In the genomic region with DNA sequence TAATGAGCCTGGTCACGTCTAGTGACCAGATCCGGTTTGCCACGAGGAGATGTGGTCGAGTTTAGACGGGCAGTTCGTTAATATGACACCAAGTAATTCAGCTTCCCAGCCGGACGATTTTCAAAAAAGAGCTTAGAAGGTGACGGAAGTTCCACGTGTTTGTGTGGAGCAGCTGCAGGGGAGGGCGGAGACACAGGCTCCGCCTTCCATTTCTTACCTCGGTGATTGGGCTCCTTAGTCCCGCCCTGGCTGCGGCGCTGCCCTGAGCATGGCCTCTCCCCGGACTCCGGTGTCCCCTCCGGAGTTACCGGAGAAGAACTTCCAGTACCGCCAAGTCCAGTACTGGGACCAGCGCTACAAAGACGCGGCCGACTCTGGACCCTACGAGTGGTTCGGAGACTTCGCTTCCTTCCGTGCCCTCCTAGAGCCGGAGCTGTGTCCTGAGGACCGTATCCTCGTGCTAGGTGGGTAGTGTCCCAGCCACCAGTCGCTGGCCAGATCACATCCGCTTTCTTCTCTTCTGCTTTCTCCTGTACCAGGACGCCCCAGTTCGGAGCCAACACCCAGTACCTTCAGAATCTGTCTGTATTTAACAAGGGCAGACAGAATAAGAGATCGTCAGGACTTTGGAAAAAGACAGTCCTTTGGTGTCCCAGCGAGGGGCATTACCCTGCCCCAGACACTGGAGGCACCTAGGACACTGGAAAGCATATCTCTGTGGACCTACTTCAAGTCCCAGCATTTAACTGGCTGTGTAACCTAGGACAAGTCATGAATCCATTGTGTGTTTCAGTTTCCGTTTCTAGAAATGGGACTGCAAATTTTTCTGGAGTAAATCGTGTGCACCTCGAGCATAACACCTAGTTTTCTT, we compare ENCODE assay signal across 8 mouse cellular contexts. TPM values are rescaled to one million over a fixed set of nuclear protein-coding genes. Genes with fewer than 3 reads are reported as not detected.
A peak's percentile ranks its signal among the peaks of the same experiment; 100 is the strongest.
DNase-seq lines count a peak whose midpoint lies in the region; ATAC-seq and TF ChIP-seq lines count a peak whose summit lies in the region.

A gene (plus strand): TSS at position 237 of the 871 bp plus-strand sequence.
A gene (plus strand): TSS at position 254 of the 871 bp plus-strand sequence.
A gene (minus strand): TSS at position 379 of the 871 bp plus-strand sequence.

- peak; percentile 52; the same call in 1 of the 2 replicates for TF ChIP-seq POLR2A in liver, adult 2 months (IDR thresholded peaks at IDR 0.05; ENCODE audit: extremely low read depth, insufficient read depth, low read length)

- no peak for TF ChIP-seq CTCF in liver, adult 2 months (IDR thresholded peaks at IDR 0.05; ENCODE audit: low read depth, low read length)

- peak; percentile 97 for ATAC-seq in embryonic facial prominence, embryonic 14.5 days (ENCODE audit: low read depth)
- peak; percentile 96 for ATAC-seq in monocyte, adult 5-6 weeks (replicated peaks; ENCODE audit: insufficient number of reproducible peaks, low FRiP score, low TSS enrichment, poor library complexity, severe bottlenecking)

- peaks cover 11% of the 10 kb centered on the region for H3K4me1 ChIP-seq in embryonic facial prominence, embryonic 14.5 days (ENCODE audit: control insufficient read depth, insufficient read depth, low read length)
- peaks cover 3% of the 10 kb centered on the region; the same call in 1 of the 2 replicates for H3K4me1 ChIP-seq in liver, adult 2 months (ENCODE audit: control insufficient read depth, insufficient read depth, low read length)

- H3K79me2 ChIP-seq in liver, adult 2 months (ENCODE audit: control insufficient read depth, insufficient read depth, low read length) = no peaks in the 10 kb centered on the region

- peak within 1 kb of the TSS; percentile 84 for H3K4me2 ChIP-seq in embryonic facial prominence, embryonic 14.5 days (ENCODE audit: low read depth, low read length)

- peak; percentile 97 for DNase-seq in A20 (ENCODE audit: low read depth, low spot score)
- peak; percentile 58 to 72 for DNase-seq in adrenal gland, postnatal 4 days (ENCODE audit: low spot score in 2 of 2)
- peak; percentile 97 for DNase-seq in embryonic facial prominence, embryonic 14.5 days (ENCODE audit: low spot score)
- peak; percentile 88 for DNase-seq in heart, adult 8-10 months (ENCODE audit: low spot score)
- DNase-seq in kidney, adult 8-10 months = peak; percentile 90 to 92
- peak; percentile 93 for DNase-seq in liver, adult 2 months (ENCODE audit: extremely low read depth, low read depth, low spot score)
- peak; percentile 87 for DNase-seq in spleen, postnatal 36 days (ENCODE audit: low spot score in 2 of 2)

- no peaks in the 10 kb centered on the region for H3K9me3 ChIP-seq in embryonic facial prominence, embryonic 14.5 days (ENCODE audit: control insufficient read depth, low read length)

- 2% methylated on average over 40 of the region's 41 CpGs for WGBS in embryonic facial prominence, embryonic 14.5 days
- 2% methylated on average over 41 of the region's 41 CpGs for WGBS in liver, adult 2 months

- peak within 1 kb of the TSS; percentile 84 for H3K4me3 ChIP-seq in embryonic facial prominence, embryonic 14.5 days (ENCODE audit: low read depth, low read length)
- peak within 1 kb of the TSS; percentile 88 for H3K4me3 ChIP-seq in liver, adult 2 months (ENCODE audit: insufficient read depth, low read depth, low read length)

- H3K36me3 ChIP-seq in embryonic facial prominence, embryonic 14.5 days (ENCODE audit: control insufficient read depth, insufficient read depth, low read length) = peaks cover 13% of the 10 kb centered on the region
- H3K36me3 ChIP-seq in liver, adult 2 months (ENCODE audit: control insufficient read depth, insufficient read depth, low read length) = no peaks in the 10 kb centered on the region

- no peaks in the 10 kb centered on the region for H3K27me3 ChIP-seq in embryonic facial prominence, embryonic 14.5 days (replicated peaks; ENCODE audit: control insufficient read depth, insufficient read depth, low read length)
- H3K27me3 ChIP-seq in liver, adult 2 months (ENCODE audit: control insufficient read depth, insufficient read depth, low read length) = no peaks in the 10 kb centered on the region

- peak within 1 kb of the TSS; percentile 56 for H3K27ac ChIP-seq in embryonic facial prominence, embryonic 14.5 days (replicated peaks; ENCODE audit: low read depth, low read length)
- H3K27ac ChIP-seq in liver, adult 2 months (replicated peaks; ENCODE audit: insufficient read depth, low read depth, low read length) = peak within 1 kb of the TSS; percentile 53

- H3K9ac ChIP-seq in embryonic facial prominence, embryonic 14.5 days (ENCODE audit: low read depth, low read length) = peak within 1 kb of the TSS; percentile 83
- peak within 1 kb of the TSS; percentile 87 for H3K9ac ChIP-seq in liver, adult 2 months (ENCODE audit: low read depth, low read length)

RNA-seq across cellular contexts. Expression of the first gene that starts in this region (rescaled TPM):
- total RNA-seq in adrenal gland, postnatal 4 days (2021) = 1 to 10 TPM; 6.8 to 7.0 TPM
- 33.1 and 36.3 TPM in 2 replicates for polyA plus RNA-seq in embryonic facial prominence, embryonic 14.5 days (2014; fragmentation: Nextera tagmentation; extraction: Ambion mirVana)
- 1 to 10 TPM; 5.9 to 8.2 (median 7.6) TPM for total RNA-seq in heart, adult 8-10 months (2022)
- 13.4 and 16.6 TPM in 2 replicates for total RNA-seq in liver, adult 2 months (2014; rRNA removed)
- 18.9 and 21.7 TPM in 2 replicates for polyA plus RNA-seq in liver, adult 2 months (2012; rRNA removed)
- 2.4 to 3.1 TPM (median 2.5 TPM) in 3 replicates for total RNA-seq in monocyte, adult 5-6 weeks (2017)

RNA-seq across cellular contexts. Expression of the second gene that starts in this region (rescaled TPM):
- under 1 TPM in 1 of 2 experiments, not detected in 1; 0.37 TPM for total RNA-seq in adrenal gland, postnatal 4 days (2021)
- polyA plus RNA-seq in embryonic facial prominence, embryonic 14.5 days (2014; fragmentation: Nextera tagmentation; extraction: Ambion mirVana) = 0.70 TPM in 1 of 2 replicates, not detected in the other
- not detected for total RNA-seq in heart, adult 8-10 months (2022)
- total RNA-seq in liver, adult 2 months (2014; rRNA removed) = not detected in 2 replicates
- polyA plus RNA-seq in liver, adult 2 months (2012; rRNA removed) = not detected in 2 replicates
- total RNA-seq in monocyte, adult 5-6 weeks (2017) = not detected in 3 replicates

RNA-seq across cellular contexts. Expression of the third gene that starts in this region (rescaled TPM):
- 10 to 100 TPM; 15.9 to 17.6 TPM for total RNA-seq in adrenal gland, postnatal 4 days (2021)
- 40.2 and 40.6 TPM in 2 replicates for polyA plus RNA-seq in embryonic facial prominence, embryonic 14.5 days (2014; fragmentation: Nextera tagmentation; extraction: Ambion mirVana)
- total RNA-seq in heart, adult 8-10 months (2022) = 10 to 100 TPM in 1 of 4 experiments, 1 to 10 TPM in 3; 7.3 to 11.2 (median 8.9) TPM
- 6.5 and 10.1 TPM in 2 replicates for total RNA-seq in liver, adult 2 months (2014; rRNA removed)
- polyA plus RNA-seq in liver, adult 2 months (2012; rRNA removed) = 17.7 and 22.8 TPM in 2 replicates
- 4.3 to 11.9 TPM (median 5.5 TPM) in 3 replicates for total RNA-seq in monocyte, adult 5-6 weeks (2017)

Comparison
In these comparisons a context has a peak if more than half of its experiments do, and no peak if none do; other contexts are left out.
1. Peak in every context shown above with its lines: DNase-seq, ATAC-seq, H3K4me3 ChIP-seq and H3K27ac ChIP-seq.